Mouse (Mus musculus): ENCODE data around the gene Hsd3b4. TPM values are rescaled to one million over a fixed set of nuclear protein-coding genes. Genes with fewer than 3 reads are reported as not detected.
"Not testable (repeated sequence)": the region's sequence is repeated elsewhere in the genome, so short reads cannot be mapped to it uniquely, and the experiment has no call there.

Hsd3b4 gene
- polyA plus RNA-seq (2015; fragmentation: Nextera tagmentation; extraction: Ambion mirVana) = 64.3 and 64.9 TPM in 2 replicates

DNA sequence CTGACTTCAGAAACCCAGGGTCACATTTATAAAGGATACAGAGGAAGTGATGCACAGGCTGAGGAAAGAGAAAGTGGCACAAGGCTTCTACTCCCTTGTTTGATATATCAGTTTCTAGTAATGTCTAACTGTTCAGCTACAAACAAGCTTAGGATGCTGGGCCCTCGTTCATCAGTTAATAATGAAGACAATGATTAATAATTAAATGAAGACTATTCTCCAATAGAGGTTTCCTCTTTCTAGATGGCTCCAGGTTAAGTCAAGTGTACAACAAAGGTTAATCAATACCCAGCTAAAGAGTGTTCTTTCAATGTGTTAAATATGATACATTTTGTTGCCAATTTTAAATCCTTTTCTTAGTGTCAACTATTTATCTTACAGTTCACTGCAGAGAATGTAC, at the start of gene Hsd3b4:
Gene Hsd3b4 (minus strand): TSS at position 101 of the 400 bp plus-strand sequence.
- H3K27ac ChIP-seq (ENCODE audit: low read length); H3K9ac ChIP-seq (replicated peaks; ENCODE audit: low read length); H3K4me2 ChIP-seq (replicated peaks; ENCODE audit: low read depth, low read length); H3K4me1 ChIP-seq (ENCODE audit: insufficient read depth, low read length); H3K27me3 ChIP-seq (ENCODE audit: insufficient read depth, low read length); H3K9me3 ChIP-seq (ENCODE audit: low read length); H3K4me3 ChIP-seq (ENCODE audit: low read length); H3K36me3 ChIP-seq (ENCODE audit: insufficient read depth, low read length): not testable (repeated sequence)
- no CpG with 5 or more reads among the region's 1 CpGs for WGBS
- peak; percentile 31; the same call in 1 of the 2 replicates for ATAC-seq (ENCODE audit: low FRiP score, low TSS enrichment)

GRCm38 (mm10) chr3:98550832-98551231, 40.5 kb upstream of the Hsd3b4 start:
- not testable (repeated sequence) for H3K9ac ChIP-seq (replicated peaks; ENCODE audit: low read length); ATAC-seq (ENCODE audit: low FRiP score, low TSS enrichment); H3K36me3 ChIP-seq (ENCODE audit: insufficient read depth, low read length); H3K9me3 ChIP-seq (ENCODE audit: low read length); H3K27me3 ChIP-seq (ENCODE audit: insufficient read depth, low read length); H3K4me3 ChIP-seq (ENCODE audit: low read length); H3K27ac ChIP-seq (ENCODE audit: low read length); H3K4me1 ChIP-seq (ENCODE audit: insufficient read depth, low read length); H3K4me2 ChIP-seq (replicated peaks; ENCODE audit: low read depth, low read length)
- WGBS = no CpG with 5 or more reads among the region's 1 CpGs

DNA sequence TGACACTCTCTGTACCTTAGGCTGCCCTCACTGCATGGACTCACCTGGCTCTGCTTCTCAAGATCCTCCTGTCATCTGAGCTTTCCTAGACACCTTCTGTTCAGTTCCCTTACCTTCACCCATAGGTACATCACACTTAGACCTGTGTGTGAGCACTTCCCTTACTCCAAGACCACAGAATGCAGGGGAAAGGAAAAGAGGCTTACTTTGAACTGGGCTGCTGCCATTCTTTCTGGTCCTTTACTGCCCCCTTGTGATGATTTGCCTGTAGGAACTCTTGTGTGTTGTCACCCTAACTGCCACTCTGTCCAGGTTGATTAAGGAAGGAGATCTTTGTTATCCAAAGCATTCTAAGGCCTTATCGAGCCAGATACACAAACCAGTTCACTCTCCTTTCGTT, 39.9 kb upstream of the Hsd3b4 start:
- not testable (repeated sequence) for H3K4me2 ChIP-seq (replicated peaks; ENCODE audit: low read depth, low read length); H3K9ac ChIP-seq (replicated peaks; ENCODE audit: low read length); H3K27ac ChIP-seq (ENCODE audit: low read length); H3K9me3 ChIP-seq (ENCODE audit: low read length); H3K4me1 ChIP-seq (ENCODE audit: insufficient read depth, low read length); H3K4me3 ChIP-seq (ENCODE audit: low read length); H3K36me3 ChIP-seq (ENCODE audit: insufficient read depth, low read length); H3K27me3 ChIP-seq (ENCODE audit: insufficient read depth, low read length)
- ATAC-seq (ENCODE audit: low FRiP score, low TSS enrichment) = peak; percentile 50; the same call in 1 of the 2 replicates
- no CpG with 5 or more reads among the region's 2 CpGs for WGBS

DNA sequence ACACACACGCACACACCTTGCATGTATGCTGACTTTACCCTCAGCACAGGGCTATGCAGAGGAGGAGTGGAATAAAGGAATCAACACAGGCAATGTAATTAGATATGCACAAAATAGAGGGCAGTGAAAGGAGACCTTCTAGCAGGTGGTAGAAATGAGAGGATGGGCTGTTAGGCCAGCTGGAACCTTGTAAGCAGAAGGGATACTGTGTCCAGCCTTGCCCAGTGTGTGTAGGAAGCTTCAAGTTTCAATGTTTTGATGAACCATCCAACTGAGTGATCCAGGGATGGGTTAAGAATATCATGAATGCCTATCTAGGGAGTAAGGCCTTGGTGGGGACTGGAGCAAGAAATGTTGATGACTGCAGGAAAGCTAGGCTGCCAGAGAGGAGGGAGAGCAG, 38.2 kb upstream of the Hsd3b4 start:
- not testable (repeated sequence) for H3K27ac ChIP-seq (ENCODE audit: low read length); H3K4me2 ChIP-seq (replicated peaks; ENCODE audit: low read depth, low read length); H3K27me3 ChIP-seq (ENCODE audit: insufficient read depth, low read length); H3K4me1 ChIP-seq (ENCODE audit: insufficient read depth, low read length); H3K9me3 ChIP-seq (ENCODE audit: low read length); H3K36me3 ChIP-seq (ENCODE audit: insufficient read depth, low read length); H3K9ac ChIP-seq (replicated peaks; ENCODE audit: low read length); H3K4me3 ChIP-seq (ENCODE audit: low read length)
- ATAC-seq (ENCODE audit: low FRiP score, low TSS enrichment) = peak; percentile 86
- WGBS = 14% methylated on average over 1 of the region's 1 CpGs

DNA sequence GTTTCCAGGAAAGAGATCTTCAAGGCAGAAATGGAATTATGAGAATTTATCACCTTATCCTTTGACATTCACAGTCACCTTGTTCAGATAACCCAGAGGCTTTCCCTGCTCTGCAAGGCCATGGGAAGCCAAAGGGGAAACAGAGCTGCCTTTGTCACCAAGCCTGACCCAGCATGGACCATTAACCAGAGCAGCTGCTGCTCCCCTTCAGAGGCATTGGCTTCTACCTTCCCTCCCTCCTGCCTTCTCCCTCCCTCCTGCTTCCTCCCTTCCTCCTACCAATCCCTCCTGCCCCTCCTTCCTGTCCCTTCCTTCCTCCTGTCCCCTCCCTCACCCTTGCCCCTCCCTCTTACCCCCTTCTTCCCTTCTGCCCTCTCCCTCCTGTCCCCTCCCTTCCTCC, 37.3 kb upstream of the Hsd3b4 start:
- ATAC-seq (ENCODE audit: low FRiP score, low TSS enrichment) = peak; percentile 91
- not testable (repeated sequence) for H3K4me3 ChIP-seq (ENCODE audit: low read length)

GRCm38 (mm10) chr3:98524978-98525377, 14.7 kb upstream of the Hsd3b4 start:
- not testable (repeated sequence) for H3K9ac ChIP-seq (replicated peaks; ENCODE audit: low read length); H3K36me3 ChIP-seq (ENCODE audit: insufficient read depth, low read length); H3K4me1 ChIP-seq (ENCODE audit: insufficient read depth, low read length); H3K9me3 ChIP-seq (ENCODE audit: low read length); H3K4me2 ChIP-seq (replicated peaks; ENCODE audit: low read depth, low read length); H3K27me3 ChIP-seq (ENCODE audit: insufficient read depth, low read length); H3K4me3 ChIP-seq (ENCODE audit: low read length); H3K27ac ChIP-seq (ENCODE audit: low read length)
- ATAC-seq (ENCODE audit: low FRiP score, low TSS enrichment) = peak; percentile 46; the same call in 1 of the 2 replicates

More for the DNA sequence above, 37.3 kb upstream of the Hsd3b4 start:
- H3K9ac ChIP-seq (replicated peaks; ENCODE audit: low read length); H3K4me2 ChIP-seq (replicated peaks; ENCODE audit: low read depth, low read length); H3K9me3 ChIP-seq (ENCODE audit: low read length); H3K27me3 ChIP-seq (ENCODE audit: insufficient read depth, low read length); H3K36me3 ChIP-seq (ENCODE audit: insufficient read depth, low read length); H3K4me1 ChIP-seq (ENCODE audit: insufficient read depth, low read length); H3K27ac ChIP-seq (ENCODE audit: low read length): not testable (repeated sequence)

DNA sequence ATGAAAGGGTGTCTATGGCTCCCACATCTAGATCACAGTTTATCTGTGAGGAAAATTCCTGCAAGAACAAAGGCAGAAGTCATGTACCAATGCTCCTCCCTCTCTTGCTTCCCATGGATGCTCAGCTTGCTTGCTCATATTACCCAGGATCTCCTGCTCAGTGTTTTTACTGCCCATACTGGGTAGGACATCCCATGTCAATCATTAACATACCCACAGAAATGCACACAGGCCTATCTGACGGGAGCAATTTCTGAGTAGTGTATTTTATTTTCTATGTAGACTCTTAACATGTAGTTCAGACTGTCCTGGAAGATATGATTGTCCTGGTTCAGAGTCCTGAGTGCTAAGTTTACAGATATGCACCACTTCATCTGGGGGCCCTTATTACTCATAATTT, 14.2 kb upstream of the Hsd3b4 start:
- not testable (repeated sequence) for H3K36me3 ChIP-seq (ENCODE audit: insufficient read depth, low read length); H3K4me3 ChIP-seq (ENCODE audit: low read length); H3K27ac ChIP-seq (ENCODE audit: low read length); H3K4me1 ChIP-seq (ENCODE audit: insufficient read depth, low read length); H3K9me3 ChIP-seq (ENCODE audit: low read length); H3K27me3 ChIP-seq (ENCODE audit: insufficient read depth, low read length); H3K4me2 ChIP-seq (replicated peaks; ENCODE audit: low read depth, low read length); H3K9ac ChIP-seq (replicated peaks; ENCODE audit: low read length)
- ATAC-seq (ENCODE audit: low FRiP score, low TSS enrichment) = peak; percentile 59; the same call in 1 of the 2 replicates
- no CpG with 5 or more reads among the region's 1 CpGs for WGBS

- 86% methylated on average over 1 of the region's 2 CpGs for WGBS
- not testable (repeated sequence) for H3K4me3 ChIP-seq (ENCODE audit: low read length); H3K27ac ChIP-seq (ENCODE audit: low read length); ATAC-seq (ENCODE audit: low FRiP score, low TSS enrichment); H3K9me3 ChIP-seq (ENCODE audit: low read length); H3K27me3 ChIP-seq (ENCODE audit: insufficient read depth, low read length); H3K4me1 ChIP-seq (ENCODE audit: insufficient read depth, low read length); H3K9ac ChIP-seq (replicated peaks; ENCODE audit: low read length); H3K36me3 ChIP-seq (ENCODE audit: insufficient read depth, low read length); H3K4me2 ChIP-seq (replicated peaks; ENCODE audit: low read depth, low read length)
Measured at GRCm38 (mm10) chr3:98522779-98523178, 12.5 kb upstream of the Hsd3b4 start.

- not testable (repeated sequence) for H3K27ac ChIP-seq (ENCODE audit: low read length); H3K4me2 ChIP-seq (replicated peaks; ENCODE audit: low read depth, low read length); H3K9ac ChIP-seq (replicated peaks; ENCODE audit: low read length); H3K27me3 ChIP-seq (ENCODE audit: insufficient read depth, low read length); H3K36me3 ChIP-seq (ENCODE audit: insufficient read depth, low read length); ATAC-seq (ENCODE audit: low FRiP score, low TSS enrichment); H3K4me3 ChIP-seq (ENCODE audit: low read length); H3K9me3 ChIP-seq (ENCODE audit: low read length); H3K4me1 ChIP-seq (ENCODE audit: insufficient read depth, low read length)
- WGBS = no CpG with 5 or more reads among the region's 5 CpGs
Measured at GRCm38 (mm10) chr3:98507229-98507628, 3.1 kb downstream of the Hsd3b4 start.

GRCm38 (mm10) chr3:98497401-98497800, 12.9 kb downstream of the Hsd3b4 start:
- not testable (repeated sequence) for H3K27me3 ChIP-seq (ENCODE audit: insufficient read depth, low read length); H3K27ac ChIP-seq (ENCODE audit: low read length); H3K9me3 ChIP-seq (ENCODE audit: low read length); H3K4me3 ChIP-seq (ENCODE audit: low read length); H3K4me2 ChIP-seq (replicated peaks; ENCODE audit: low read depth, low read length); H3K4me1 ChIP-seq (ENCODE audit: insufficient read depth, low read length); ATAC-seq (ENCODE audit: low FRiP score, low TSS enrichment); H3K9ac ChIP-seq (replicated peaks; ENCODE audit: low read length); H3K36me3 ChIP-seq (ENCODE audit: insufficient read depth, low read length)

DNA sequence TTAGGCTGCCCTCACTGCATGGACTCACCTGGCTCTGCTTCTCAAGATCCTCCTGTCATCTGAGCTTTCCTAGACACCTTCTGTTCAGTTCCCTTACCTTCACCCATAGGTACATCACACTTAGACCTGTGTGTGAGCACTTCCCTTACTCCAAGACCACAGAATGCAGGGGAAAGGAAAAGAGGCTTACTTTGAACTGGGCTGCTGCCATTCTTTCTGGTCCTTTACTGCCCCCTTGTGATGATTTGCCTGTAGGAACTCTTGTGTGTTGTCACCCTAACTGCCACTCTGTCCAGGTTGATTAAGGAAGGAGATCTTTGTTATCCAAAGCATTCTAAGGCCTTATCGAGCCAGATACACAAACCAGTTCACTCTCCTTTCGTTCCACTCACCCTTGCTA, 13.6 kb downstream of the Hsd3b4 start:
- whole genome bisulfite sequencing = no CpG with 5 or more reads among the region's 2 CpGs
- not testable (repeated sequence) for H3K27ac ChIP-seq (ENCODE audit: low read length); H3K36me3 ChIP-seq (ENCODE audit: insufficient read depth, low read length); H3K9me3 ChIP-seq (ENCODE audit: low read length); H3K27me3 ChIP-seq (ENCODE audit: insufficient read depth, low read length); H3K4me2 ChIP-seq (replicated peaks; ENCODE audit: low read depth, low read length); H3K4me3 ChIP-seq (ENCODE audit: low read length); H3K9ac ChIP-seq (replicated peaks; ENCODE audit: low read length); H3K4me1 ChIP-seq (ENCODE audit: insufficient read depth, low read length)
- ATAC-seq (ENCODE audit: low FRiP score, low TSS enrichment) = peak; percentile 72

Measured in kidney, embryonic 16.5 days (tissue).